Mouse (Mus musculus): ENCODE measurements around the gene Fam24b.

Gene Fam24b

DNA sequence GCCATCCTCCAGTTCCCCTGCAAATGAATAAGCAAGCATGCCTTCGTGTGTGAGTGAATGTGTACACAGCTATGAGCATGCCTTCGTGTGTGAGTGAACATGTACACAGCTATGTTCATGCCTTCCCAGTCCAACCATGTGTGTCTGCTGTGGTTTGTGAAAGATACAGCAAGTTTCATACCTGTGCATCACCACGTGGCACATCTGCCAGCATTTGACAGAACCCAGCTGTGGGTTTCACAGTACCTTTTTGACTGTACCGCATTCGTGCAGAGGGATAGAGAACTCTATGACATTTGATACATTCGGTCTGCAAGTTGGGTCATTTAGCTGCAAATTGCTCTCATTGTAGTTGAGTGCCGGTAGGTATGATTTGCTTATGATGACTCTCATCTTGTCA, 14.8 kb downstream of the Fam24b start:
- CTCF ChIA-PET: no interaction called here
- POLR2A ChIA-PET: no interaction called here

GRCm38 (mm10) chr7:131306733-131307132, 22.6 kb downstream of the Fam24b start:
- ChIA-PET POLR2A (no interaction called here), CTCF (no interaction called here)

GRCm38 (mm10) chr7:131303340-131303739, 26.0 kb downstream of the Fam24b start:
- POLR2A ChIA-PET: interaction anchor here in 2 of 4 experiments (0.5 to 1.5 kb wide), 3 partner anchors 14 to 321 kb away, joined by 3 to 5 read pairs (median 4); no protein-coding TSS in a partner anchor

DNA sequence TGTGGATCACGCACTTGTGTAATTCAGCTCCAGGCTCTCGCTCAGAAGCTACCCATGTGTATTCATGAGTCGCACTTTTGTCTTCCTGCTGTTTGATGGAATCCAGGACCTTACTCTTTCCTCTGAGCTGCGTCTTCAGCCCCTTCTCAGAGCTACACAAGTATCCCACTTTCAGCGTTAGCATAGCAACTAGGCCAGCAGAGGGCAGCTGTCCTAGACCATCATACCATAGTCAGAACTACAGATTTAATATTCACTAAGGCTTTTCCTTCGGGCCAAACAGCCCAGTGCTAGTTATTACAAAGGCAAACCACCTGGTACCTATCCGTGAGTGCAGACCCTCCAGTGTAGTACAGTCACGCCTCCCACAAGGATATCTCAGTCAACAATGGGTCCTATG, 32.2 kb downstream of the Fam24b start:
- POLR2A ChIA-PET: no interaction called here
- CTCF ChIA-PET: interaction anchor here in 1 of 4 experiments (0.6 kb wide), 1 partner anchor 185 kb away, joined by 4 read pairs; no protein-coding TSS in a partner anchor

More at GRCm38 (mm10) chr7:131303340-131303739, 26.0 kb downstream of the Fam24b start:
- CTCF ChIA-PET: no interaction called here

Measured in embryonic stem cell, embryonic (primary cell).